Mouse (Mus musculus): ENCODE data around the gene Xndc1. TPM values are rescaled to one million over a fixed set of nuclear protein-coding genes. Genes with fewer than 3 reads are reported as not detected.

The Xndc1 gene
- polyA plus RNA-seq, 1 experiment from 2014 or later = 5.8 TPM

DNA sequence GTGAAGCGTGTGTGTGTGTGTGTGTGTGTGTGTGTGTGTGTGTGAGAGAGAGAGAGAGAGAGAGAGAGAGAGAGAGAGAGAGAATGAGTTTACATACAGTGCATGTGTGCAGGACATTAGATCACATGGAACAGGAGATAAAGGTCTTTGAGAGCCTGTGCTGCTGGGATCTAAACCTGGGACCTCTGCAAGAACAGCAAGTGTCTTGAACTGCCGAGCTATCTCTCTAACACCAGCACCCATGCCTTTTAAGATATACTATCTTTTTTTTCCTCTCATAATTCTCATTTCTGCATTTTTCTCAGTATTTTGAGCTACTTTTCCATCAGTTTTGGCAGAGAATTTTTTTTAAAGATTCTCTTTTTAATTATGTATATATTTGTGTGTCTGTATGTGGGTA lies 38.2 kb downstream of the Xndc1 start:
- no peak overlapping the region for H3K27ac ChIP-seq (ENCODE audit: low read depth)
- no peaks in the 10 kb centered on the region for H3K36me3 ChIP-seq (replicated peaks; ENCODE audit: insufficient read depth, low read length)
- H3K4me2 ChIP-seq (ENCODE audit: low read depth, low read length) = no peak overlapping the region
- H3K4me3 ChIP-seq (ENCODE audit: low read depth, low read length) = no peak overlapping the region
- peak; percentile 45 for ATAC-seq
- H3K9me3 ChIP-seq (ENCODE audit: low read length) = no peaks in the 10 kb centered on the region
- H3K27me3 ChIP-seq (ENCODE audit: insufficient read depth, low read length) = no peaks in the 10 kb centered on the region
- no peak overlapping the region for H3K9ac ChIP-seq (replicated peaks)
- no peak for DNase-seq
- H3K4me1 ChIP-seq (ENCODE audit: insufficient read depth) = peaks cover 12% of the 10 kb centered on the region
- TF ChIP-seq CTCF (IDR thresholded peaks at IDR 0.05; ENCODE audit: low read depth) = no peak
- TF ChIP-seq EP300 (IDR thresholded peaks at IDR 0.05; ENCODE audit: low read depth) = no peak
- 44% methylated on average over 2 of the region's 2 CpGs for WGBS (ENCODE audit: insufficient replicate concordance)

GRCm38 (mm10) chr7:102104126-102104525 lies 38.8 kb downstream of the Xndc1 start:
- H3K27me3 ChIP-seq (ENCODE audit: insufficient read depth, low read length) = no peaks in the 10 kb centered on the region
- DNase-seq (no peak), ATAC-seq (no peak)
- no peaks in the 10 kb centered on the region for H3K36me3 ChIP-seq (replicated peaks; ENCODE audit: insufficient read depth, low read length)
- no peak for TF ChIP-seq EP300 (IDR thresholded peaks at IDR 0.05; ENCODE audit: low read depth)
- TF ChIP-seq CTCF (IDR thresholded peaks at IDR 0.05; ENCODE audit: low read depth) = no peak
- WGBS (ENCODE audit: insufficient replicate concordance) = 54% methylated on average over 5 of the region's 5 CpGs
- H3K4me1 ChIP-seq (ENCODE audit: insufficient read depth) = peaks cover 12% of the 10 kb centered on the region
- H3K27ac ChIP-seq (ENCODE audit: low read depth) = no peak overlapping the region
- no peak overlapping the region for H3K4me2 ChIP-seq (ENCODE audit: low read depth, low read length)
- no peak overlapping the region for H3K9ac ChIP-seq (replicated peaks)
- H3K4me3 ChIP-seq (ENCODE audit: low read depth, low read length) = no peak overlapping the region
- H3K9me3 ChIP-seq (ENCODE audit: low read length) = no peaks in the 10 kb centered on the region

DNA sequence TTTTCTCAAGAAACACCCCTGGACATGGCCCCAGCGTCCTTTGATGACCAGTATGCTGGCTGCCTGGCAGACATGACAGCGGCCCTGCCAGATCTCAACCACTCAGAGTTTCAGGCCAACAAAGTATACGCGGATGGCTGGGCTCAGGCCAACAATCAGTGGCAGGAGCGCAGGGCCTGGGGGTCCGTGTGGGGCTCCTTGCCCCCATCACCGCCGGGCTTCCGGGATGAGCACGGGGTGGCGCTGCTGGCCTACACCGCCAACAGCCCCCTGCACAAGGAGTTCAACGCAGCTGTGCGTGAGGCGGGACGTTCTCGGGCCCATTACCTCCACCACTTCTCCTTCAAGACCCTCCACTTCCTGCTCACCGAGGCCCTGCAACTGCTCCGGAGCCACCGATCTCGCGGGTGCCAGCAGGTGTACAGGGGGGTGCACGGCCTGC lies 41.4 kb downstream of the Xndc1 start:
- 20% methylated on average over 23 of the region's 23 CpGs for WGBS (ENCODE audit: insufficient replicate concordance)
- Histone ChIP-seq H3K9ac (replicated peaks) (peak overlapping the region; percentile 34; the same call in 1 of the 2 replicates), H3K4me1 (ENCODE audit: insufficient read depth) (peaks cover 5% of the 10 kb centered on the region), H3K4me2 (ENCODE audit: low read depth, low read length) (peak overlapping the region; percentile 70), H3K27ac (ENCODE audit: low read depth) (no peak overlapping the region), H3K9me3 (ENCODE audit: low read length) (no peaks in the 10 kb centered on the region), H3K4me3 (ENCODE audit: low read depth, low read length) (peak overlapping the region; percentile 27; the same call in 1 of the 2 replicates), H3K36me3 (replicated peaks; ENCODE audit: insufficient read depth, low read length) (no peaks in the 10 kb centered on the region), H3K27me3 (ENCODE audit: insufficient read depth, low read length) (no peaks in the 10 kb centered on the region)
- TF ChIP-seq CTCF (IDR thresholded peaks at IDR 0.05; ENCODE audit: low read depth) (no peak), EP300 (IDR thresholded peaks at IDR 0.05; ENCODE audit: low read depth) (no peak)
- ATAC-seq (0 out of 2 replicates have a peak, but pooled peaks have one; percentile 7), DNase-seq (peak; percentile 29)

- ATAC-seq (no peak), DNase-seq (no peak)
- H3K4me1 ChIP-seq (ENCODE audit: insufficient read depth) = peaks cover 5% of the 10 kb centered on the region
- no peaks in the 10 kb centered on the region for H3K9me3 ChIP-seq (ENCODE audit: low read length)
- H3K9ac ChIP-seq (replicated peaks) = no peak overlapping the region
- TF ChIP-seq EP300 (IDR thresholded peaks at IDR 0.05; ENCODE audit: low read depth) (no peak), CTCF (IDR thresholded peaks at IDR 0.05; ENCODE audit: low read depth) (no peak)
- H3K4me2 ChIP-seq (ENCODE audit: low read depth, low read length) = no peak overlapping the region
- no peaks in the 10 kb centered on the region for H3K36me3 ChIP-seq (replicated peaks; ENCODE audit: insufficient read depth, low read length)
- 86% methylated on average over 1 of the region's 1 CpGs for WGBS (ENCODE audit: insufficient replicate concordance)
- no peak overlapping the region for H3K4me3 ChIP-seq (ENCODE audit: low read depth, low read length)
- H3K27ac ChIP-seq (ENCODE audit: low read depth) = no peak overlapping the region
- H3K27me3 ChIP-seq (ENCODE audit: insufficient read depth, low read length) = no peaks in the 10 kb centered on the region
These were observed 42.9 kb downstream of the Xndc1 start for GRCm38 (mm10) chr7:102108206-102108605.

- H3K4me2 ChIP-seq (ENCODE audit: low read depth, low read length) = no peak within 1 kb of the TSS
- no peak within 1 kb of the TSS for H3K27ac ChIP-seq (ENCODE audit: low read depth)
- H3K9ac ChIP-seq (replicated peaks) = no peak within 1 kb of the TSS
- peaks cover 5% of the 10 kb centered on the region for H3K4me1 ChIP-seq (ENCODE audit: insufficient read depth)
- H3K27me3 ChIP-seq (ENCODE audit: insufficient read depth, low read length) = no peaks in the 10 kb centered on the region
- ATAC-seq (no peak), DNase-seq (no peak)
- WGBS (ENCODE audit: insufficient replicate concordance) = 72% methylated on average over 7 of the region's 7 CpGs
- no peaks in the 10 kb centered on the region for H3K36me3 ChIP-seq (replicated peaks; ENCODE audit: insufficient read depth, low read length)
- no peak within 1 kb of the TSS for H3K4me3 ChIP-seq (ENCODE audit: low read depth, low read length)
- no peak for TF ChIP-seq CTCF (IDR thresholded peaks at IDR 0.05; ENCODE audit: low read depth)
- TF ChIP-seq EP300 (IDR thresholded peaks at IDR 0.05; ENCODE audit: low read depth) = no peak
- H3K9me3 ChIP-seq (ENCODE audit: low read length) = no peaks in the 10 kb centered on the region
These were observed 43.9 kb downstream of the Xndc1 start, which contains the start of gene Art5 for GRCm38 (mm10) chr7:102109171-102109570. Art5 (minus strand) TSS chr7:102109489.

GRCm38 (mm10) chr7:102109746-102110145 lies 44.4 kb downstream of the Xndc1 start:
- H3K27me3 ChIP-seq (ENCODE audit: insufficient read depth, low read length) = no peaks in the 10 kb centered on the region
- DNase-seq (no peak), ATAC-seq (no peak)
- no peak overlapping the region for H3K27ac ChIP-seq (ENCODE audit: low read depth)
- peaks cover 5% of the 10 kb centered on the region for H3K4me1 ChIP-seq (ENCODE audit: insufficient read depth)
- no peak overlapping the region for H3K4me3 ChIP-seq (ENCODE audit: low read depth, low read length)
- H3K36me3 ChIP-seq (replicated peaks; ENCODE audit: insufficient read depth, low read length) = no peaks in the 10 kb centered on the region
- H3K4me2 ChIP-seq (ENCODE audit: low read depth, low read length) = no peak overlapping the region
- no peak overlapping the region for H3K9ac ChIP-seq (replicated peaks)
- WGBS (ENCODE audit: insufficient replicate concordance) = 61% methylated on average over 4 of the region's 4 CpGs
- TF ChIP-seq EP300 (IDR thresholded peaks at IDR 0.05; ENCODE audit: low read depth) (no peak), CTCF (IDR thresholded peaks at IDR 0.05; ENCODE audit: low read depth) (no peak)
- H3K9me3 ChIP-seq (ENCODE audit: low read length) = no peaks in the 10 kb centered on the region

Data from liver, postnatal 0 days (tissue).